Mouse (Mus musculus) midbrain, embryonic 12.5 days (tissue): ENCODE measurements around the gene Cytl1. TPM values are rescaled to one million over a fixed set of nuclear protein-coding genes. Genes with fewer than 3 reads are reported as not detected.

Source experiments
- ATAC-seq: fragments of 200-750 bp; cut with Nextera tagmentation; 2 replicates; pipeline ENCODE4 v1.8.0; 2017; ENCODE audit warnings: low read depth, moderate TSS enrichment, moderate library complexity; ENCODE audit not compliant: low FRiP score
- H3K27ac ChIP-seq: fragments of 300-500 bp; sonication (generic); replicated peaks from 2 replicates; pipeline ENCODE4 v1.5.1; 2016; ENCODE audit warnings: mild to moderate bottlenecking
- H3K27me3 ChIP-seq: fragments of 300-500 bp; sonication (generic); 2 replicates; pipeline ENCODE4 v1.6.1; 2016; ENCODE audit warnings: mild to moderate bottlenecking
- H3K36me3 ChIP-seq: fragments of 300-500 bp; sonication (generic); 2 replicates; pipeline ENCODE4 v1.6.1; 2016
- H3K4me1 ChIP-seq: fragments of 300-500 bp; sonication (generic); 2 replicates; pipeline ENCODE4 v1.6.1; 2016
- H3K4me2 ChIP-seq: fragments of 300-500 bp; sonication (generic); replicated peaks from 2 replicates; pipeline ENCODE4 v1.6.1; 2016; ENCODE audit warnings: mild to moderate bottlenecking, moderate library complexity
- H3K4me3 ChIP-seq: fragments of 300-500 bp; sonication (generic); 2 replicates; pipeline ENCODE4 v1.5.1; 2016; ENCODE audit warnings: mild to moderate bottlenecking
- H3K9ac ChIP-seq: fragments of 300-500 bp; sonication (generic); replicated peaks from 2 replicates; pipeline ENCODE4 v1.6.1; 2016; ENCODE audit warnings: mild to moderate bottlenecking, moderate library complexity
- H3K9me3 ChIP-seq: fragments of 300-500 bp; sonication (generic); 2 replicates; pipeline ENCODE4 v1.6.1; 2016; ENCODE audit warnings: mild to moderate bottlenecking
- WGBS: fragments of 180-500 bp; shearing (Covaris S2); methylation state at CpG from one replicate; pipeline ENCODE4 v1.1.7; 2016; 5-methylcytosine and 5-hydroxymethylcytosine counted together
- polyA plus RNA-seq: library from polyadenylated mRNA; unstranded; fragments of >200 nt; fragmentation: Nextera tagmentation; extraction: Ambion mirVana; gene quantifications from 2 replicates; pipeline ENCODE4 v1.2.1, GENCODE M21; 2016

Gene Cytl1
- polyA plus RNA-seq, 1 experiment from 2014 or later = 0.50 TPM

DNA sequence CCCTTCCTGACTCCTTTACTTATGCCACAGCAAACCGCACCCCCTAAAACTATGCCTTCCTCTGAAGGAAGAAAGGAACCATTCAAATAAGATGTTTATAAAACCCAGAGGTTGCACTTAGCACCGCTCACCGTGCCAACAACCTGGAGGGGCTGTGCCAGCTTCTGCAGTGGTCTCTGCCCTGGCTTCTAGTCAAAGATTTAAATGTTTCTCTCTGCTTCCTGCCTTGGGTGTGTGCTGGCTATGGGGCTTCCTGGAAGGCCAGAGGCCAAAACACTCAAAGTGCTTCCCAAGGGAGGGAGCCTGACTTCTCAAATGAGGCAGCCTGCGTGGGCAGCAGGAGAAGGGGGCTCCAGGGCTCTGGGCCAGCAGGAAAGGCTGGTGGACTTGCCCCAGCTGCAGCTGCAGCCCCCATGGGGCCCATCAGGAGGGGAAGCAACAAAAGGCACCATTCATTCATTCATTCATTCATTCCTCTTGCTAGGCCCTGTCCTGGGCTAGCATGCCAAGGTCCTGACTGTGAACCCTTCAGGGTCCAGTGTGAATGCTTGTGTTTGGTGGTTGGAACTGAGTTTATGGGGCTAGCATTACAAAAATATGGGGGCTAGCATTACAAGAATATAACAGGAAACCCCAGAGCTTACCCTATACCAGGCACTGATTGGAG lies 10.0 kb upstream of the Cytl1 start:
- WGBS = 80% methylated on average over 4 of the region's 4 CpGs
- H3K9me3 ChIP-seq = no peaks in the 10 kb centered on the region
- ATAC-seq = no peak

DNA sequence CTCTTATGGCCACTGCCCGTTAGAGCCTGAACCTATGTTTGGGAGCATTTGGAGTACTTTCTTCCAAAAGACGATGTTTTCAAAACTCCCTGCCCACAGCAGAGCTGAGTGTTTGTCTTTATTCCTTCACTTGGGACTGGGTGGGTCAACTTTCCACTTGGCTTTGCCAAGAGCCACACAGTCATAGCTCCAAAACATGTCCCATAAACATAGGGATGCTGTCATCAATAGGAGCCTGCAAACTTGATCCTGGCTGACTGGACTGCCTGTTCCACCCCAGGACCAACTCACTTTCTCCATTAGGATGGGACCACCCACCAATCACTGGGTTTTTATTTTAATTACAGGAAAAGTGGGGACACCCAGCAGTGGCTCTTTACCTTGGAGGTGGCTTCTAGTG lies 4.5 kb upstream of the Cytl1 start:
- H3K4me1 ChIP-seq = peaks cover 4% of the 10 kb centered on the region; the same call in 1 of the 2 replicates
- H3K9me3 ChIP-seq = 0 out of 2 replicates have a peak, but pooled peaks cover 4% of the 10 kb centered on the region
- no peak overlapping the region for H3K27ac ChIP-seq
- no peak overlapping the region for H3K4me2 ChIP-seq
- H3K9ac ChIP-seq = no peak overlapping the region
- 94% methylated on average over 2 of the region's 2 CpGs for WGBS
- H3K27me3 ChIP-seq = no peaks in the 10 kb centered on the region
- no peak overlapping the region for H3K4me3 ChIP-seq
- no peaks in the 10 kb centered on the region for H3K36me3 ChIP-seq
- no peak for ATAC-seq

More for the DNA sequence above, 10.0 kb upstream of the Cytl1 start:
- Histone ChIP-seq H3K27ac (no peak overlapping the region), H3K4me3 (no peak overlapping the region), H3K9ac (no peak overlapping the region), H3K36me3 (no peaks in the 10 kb centered on the region), H3K27me3 (peaks cover 6% of the 10 kb centered on the region; the same call in 1 of the 2 replicates), H3K4me2 (no peak overlapping the region), H3K4me1 (no peaks in the 10 kb centered on the region)

- peaks cover 4% of the 10 kb centered on the region; the same call in 1 of the 2 replicates for H3K4me1 ChIP-seq
- no peak overlapping the region for H3K4me3 ChIP-seq
- ATAC-seq = no peak
- H3K36me3 ChIP-seq = no peaks in the 10 kb centered on the region
- WGBS = 53% methylated on average over 6 of the region's 7 CpGs
- H3K27ac ChIP-seq = no peak overlapping the region
- no peak overlapping the region for H3K4me2 ChIP-seq
- no peaks in the 10 kb centered on the region for H3K27me3 ChIP-seq
- H3K9me3 ChIP-seq = 0 out of 2 replicates have a peak, but pooled peaks cover 4% of the 10 kb centered on the region
- no peak overlapping the region for H3K9ac ChIP-seq
These were observed 894 bp downstream of the Cytl1 start for GRCm38 (mm10) chr5:37736213-37736612.

DNA sequence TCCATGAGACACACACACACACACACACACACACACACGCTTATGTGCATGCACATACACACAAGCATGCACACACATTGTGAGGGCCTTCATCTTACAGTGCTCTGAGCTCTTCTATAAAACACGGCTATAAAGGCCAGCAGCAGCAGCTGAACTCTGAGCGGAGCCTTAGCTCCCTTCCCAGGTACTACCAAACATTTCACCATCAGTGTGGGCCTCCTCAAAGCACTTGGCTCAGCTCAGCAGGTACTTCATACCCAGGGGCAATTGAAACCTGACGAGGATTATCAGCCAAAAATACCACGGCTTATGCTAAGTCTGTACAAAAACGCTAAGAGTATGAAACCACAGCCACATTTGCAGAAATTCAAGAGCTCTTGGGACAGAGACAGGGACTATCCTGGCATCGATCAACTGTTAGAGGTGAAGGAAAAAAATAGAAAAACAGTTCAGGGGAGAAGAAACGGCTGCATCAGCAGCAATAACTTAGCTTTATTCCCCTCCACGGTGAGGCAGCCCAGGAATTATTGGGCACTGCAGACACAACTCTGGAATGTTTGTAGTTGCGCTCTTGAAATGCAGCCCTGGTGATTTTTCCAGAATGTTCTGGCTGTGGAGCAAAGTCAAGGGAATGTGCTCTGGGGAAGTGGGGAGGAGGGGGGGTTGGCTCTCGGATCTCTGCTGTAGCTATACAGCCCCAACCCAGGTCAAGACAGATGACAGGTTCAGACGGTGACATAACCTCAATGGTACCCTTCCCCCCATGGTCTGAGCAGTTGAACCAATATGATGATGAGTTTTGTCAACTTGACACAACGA lies 8.8 kb downstream of the Cytl1 start:
- Histone ChIP-seq H3K36me3 (no peaks in the 10 kb centered on the region), H3K9ac (no peak overlapping the region), H3K27me3 (no peaks in the 10 kb centered on the region), H3K4me1 (no peaks in the 10 kb centered on the region), H3K4me3 (no peak overlapping the region), H3K27ac (no peak overlapping the region), H3K4me2 (no peak overlapping the region), H3K9me3 (0 out of 2 replicates have a peak, but pooled peaks cover 6% of the 10 kb centered on the region)
- no peak for ATAC-seq
- 81% methylated on average over 13 of the region's 13 CpGs for WGBS

GRCm38 (mm10) chr5:37752027-37752967 lies 17.0 kb downstream of the Cytl1 start:
- 67% methylated on average over 8 of the region's 8 CpGs for WGBS
- H3K27ac ChIP-seq = no peak overlapping the region
- ATAC-seq = peak; percentile 58

GRCm38 (mm10) chr5:37753366-37753765 lies 18.0 kb downstream of the Cytl1 start:
- no peak overlapping the region for H3K4me2 ChIP-seq
- 85% methylated on average over 7 of the region's 7 CpGs for WGBS
- H3K9me3 ChIP-seq = no peaks in the 10 kb centered on the region
- no peak overlapping the region for H3K4me3 ChIP-seq
- peaks cover 6% of the 10 kb centered on the region; the same call in 1 of the 2 replicates for H3K27me3 ChIP-seq
- no peaks in the 10 kb centered on the region for H3K36me3 ChIP-seq
- no peak overlapping the region for H3K9ac ChIP-seq
- no peak overlapping the region for H3K27ac ChIP-seq
- no peaks in the 10 kb centered on the region for H3K4me1 ChIP-seq
- no peak for ATAC-seq

More at GRCm38 (mm10) chr5:37752027-37752967, 17.0 kb downstream of the Cytl1 start:
- Histone ChIP-seq H3K36me3 (no peaks in the 10 kb centered on the region), H3K4me3 (no peak overlapping the region), H3K4me1 (no peaks in the 10 kb centered on the region), H3K27me3 (peaks cover 6% of the 10 kb centered on the region; the same call in 1 of the 2 replicates), H3K4me2 (no peak overlapping the region), H3K9me3 (no peaks in the 10 kb centered on the region), H3K9ac (no peak overlapping the region)

DNA sequence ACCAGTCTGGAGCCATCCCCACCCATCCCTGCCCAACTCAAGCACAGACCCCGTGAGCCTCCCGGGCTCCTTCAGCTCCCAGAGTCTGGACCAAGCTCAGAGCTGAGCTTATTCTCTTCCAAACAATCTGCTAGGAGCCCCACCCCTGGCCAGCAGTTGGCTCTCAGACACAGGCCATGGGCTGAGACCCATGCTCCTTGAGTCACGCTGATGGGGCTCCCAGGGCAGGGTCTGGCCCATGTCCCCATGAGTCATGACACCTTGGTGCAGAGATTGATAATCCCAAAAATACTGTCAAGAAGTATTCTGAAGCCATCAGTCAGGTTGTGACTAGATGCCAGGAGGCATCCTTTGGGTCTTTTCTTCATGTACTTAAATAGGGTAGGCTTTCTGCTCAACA lies 26.7 kb downstream of the Cytl1 start:
- no peak overlapping the region for H3K9ac ChIP-seq
- no peak overlapping the region for H3K27ac ChIP-seq
- 0 out of 2 replicates have a peak, but pooled peaks cover 9% of the 10 kb centered on the region for H3K27me3 ChIP-seq
- 94% methylated on average over 3 of the region's 3 CpGs for WGBS
- peaks cover 5% of the 10 kb centered on the region; the same call in 1 of the 2 replicates for H3K4me1 ChIP-seq
- H3K4me3 ChIP-seq = no peak overlapping the region
- H3K36me3 ChIP-seq = no peaks in the 10 kb centered on the region
- ATAC-seq = no peak
- no peak overlapping the region for H3K4me2 ChIP-seq
- H3K9me3 ChIP-seq = no peaks in the 10 kb centered on the region

DNA sequence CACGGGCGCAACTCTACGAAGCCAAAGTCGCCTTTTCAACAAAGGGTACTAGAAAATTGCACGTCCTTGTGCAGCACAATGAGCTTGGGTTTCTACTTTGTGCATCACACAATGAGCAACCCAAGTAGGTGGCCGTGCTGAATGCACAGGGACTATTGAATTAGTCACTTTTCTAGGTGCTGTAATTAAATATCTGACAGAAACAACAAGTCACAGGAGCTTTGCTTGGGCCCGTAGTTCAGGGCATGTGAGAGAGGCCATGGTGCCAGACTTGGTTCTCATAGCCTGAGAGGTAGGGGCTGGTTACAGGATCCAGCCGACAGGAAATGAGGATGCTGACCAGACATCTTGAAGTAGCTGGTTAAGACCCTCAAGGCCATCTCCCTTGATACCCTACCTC lies 30.5 kb downstream of the Cytl1 start:
- Histone ChIP-seq H3K4me2 (no peak overlapping the region), H3K9ac (no peak overlapping the region), H3K4me1 (peaks cover 11% of the 10 kb centered on the region), H3K4me3 (no peak overlapping the region), H3K27ac (no peak overlapping the region), H3K9me3 (no peaks in the 10 kb centered on the region), H3K36me3 (no peaks in the 10 kb centered on the region), H3K27me3 (0 out of 2 replicates have a peak, but pooled peaks cover 9% of the 10 kb centered on the region)
- 29% methylated on average over 8 of the region's 8 CpGs for WGBS
- ATAC-seq = no peak

- Histone ChIP-seq H3K4me2 (no peak overlapping the region), H3K4me3 (no peak overlapping the region), H3K9me3 (0 out of 2 replicates have a peak, but pooled peaks cover 3% of the 10 kb centered on the region), H3K27ac (no peak overlapping the region), H3K27me3 (0 out of 2 replicates have a peak, but pooled peaks cover 9% of the 10 kb centered on the region), H3K4me1 (peaks cover 11% of the 10 kb centered on the region), H3K36me3 (no peaks in the 10 kb centered on the region), H3K9ac (no peak overlapping the region)
- ATAC-seq = no peak
- 87% methylated on average over 5 of the region's 5 CpGs for WGBS
These were observed 31.9 kb downstream of the Cytl1 start for GRCm38 (mm10) chr5:37767231-37767630.

DNA sequence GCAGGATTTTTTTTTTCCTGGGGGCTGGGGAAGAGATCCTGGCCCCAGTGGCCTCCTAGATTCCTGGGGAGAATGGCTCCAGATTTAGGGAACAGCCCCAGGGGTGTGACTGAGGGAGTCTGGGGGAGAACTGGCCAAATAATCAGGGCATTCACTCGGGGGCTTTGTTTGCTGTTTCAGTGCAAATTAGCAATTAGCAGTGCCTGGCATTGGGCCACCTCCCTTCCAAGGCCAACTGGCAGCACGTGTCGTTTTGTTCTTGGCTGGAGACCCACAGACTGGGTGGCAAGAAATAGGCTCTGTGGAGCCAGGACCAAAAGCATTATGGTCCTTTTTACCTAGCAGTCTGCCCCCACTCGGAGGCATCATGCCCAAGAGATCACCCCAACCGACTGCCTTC lies 33.7 kb downstream of the Cytl1 start:
- Histone ChIP-seq H3K27ac (no peak overlapping the region), H3K9ac (no peak overlapping the region), H3K4me3 (no peak overlapping the region), H3K4me1 (peaks cover 11% of the 10 kb centered on the region), H3K9me3 (0 out of 2 replicates have a peak, but pooled peaks cover 3% of the 10 kb centered on the region), H3K4me2 (no peak overlapping the region), H3K27me3 (0 out of 2 replicates have a peak, but pooled peaks cover 9% of the 10 kb centered on the region), H3K36me3 (no peaks in the 10 kb centered on the region)
- 20% methylated on average over 5 of the region's 5 CpGs for WGBS
- ATAC-seq = no peak

DNA sequence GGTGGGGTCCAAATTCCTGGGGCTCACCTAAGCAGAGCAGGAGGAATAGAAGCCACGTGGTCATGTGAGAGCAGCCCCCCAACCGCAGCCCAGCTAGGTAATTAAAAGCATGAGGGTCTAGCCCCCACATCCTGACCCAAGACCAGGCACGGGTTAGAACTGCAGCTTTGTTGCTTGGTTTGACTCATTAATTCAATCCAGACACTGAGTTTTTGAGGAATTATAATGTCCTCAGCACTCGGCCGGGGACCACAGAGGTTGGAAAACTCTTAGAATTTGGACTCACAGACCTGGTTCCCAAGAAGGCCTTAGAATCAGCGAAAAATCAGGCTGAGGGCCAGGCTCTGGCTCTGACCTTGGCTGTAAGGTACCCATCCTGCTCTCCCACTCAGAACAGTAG lies 35.6 kb downstream of the Cytl1 start:
- Histone ChIP-seq H3K4me1 (peaks cover 9% of the 10 kb centered on the region), H3K9me3 (0 out of 2 replicates have a peak, but pooled peaks cover 3% of the 10 kb centered on the region), H3K9ac (no peak overlapping the region), H3K27ac (no peak overlapping the region), H3K36me3 (no peaks in the 10 kb centered on the region), H3K27me3 (0 out of 2 replicates have a peak, but pooled peaks cover 9% of the 10 kb centered on the region), H3K4me2 (no peak overlapping the region), H3K4me3 (no peak overlapping the region)
- WGBS = 85% methylated on average over 6 of the region's 6 CpGs
- no peak for ATAC-seq
